Mouse (Mus musculus) heart, adult 8-10 months (tissue): ENCODE measurements around the gene Smap2. TPM values are rescaled to one million over a fixed set of nuclear protein-coding genes. Genes with fewer than 3 reads are reported as not detected.

Experiments used
- microRNA-seq: library from miRNA; unstranded; fragments of <30 nt; microRNA quantifications from one replicate; pipeline ENCODE4 v1.2.0, GENCODE M21; 2022
- total RNA-seq, 4 experiments: library from RNA; stranded (reverse); gene quantifications; 2 replicates each; pipeline ENCODE4 v1.2.4; 2022

Smap2 gene
- total RNA-seq, 4 experiments from 2014 or later: 39.1 to 57.5 (median 49.1) TPM

Small RNA genes within 50 kb of the gene (microRNA-seq; reads per million reads assigned to microRNA genes)
- not detected for gene Mir7015

Other genes with a start within 250 kb of the Smap2 start
- 10 to 100 TPM; 52.4 to 55.1 (median 54.4) TPM for gene Nfyc, start 185.7 kb downstream of the Smap2 start, total RNA-seq
- gene Rims3, start 162.4 kb downstream of the Smap2 start, total RNA-seq: under 1 TPM in 3 of 4 experiments, not detected in 1; 0.06 to 0.14 (median 0.08) TPM
- gene Exo5, start 92.2 kb downstream of the Smap2 start, total RNA-seq: 1 to 10 TPM; 2.6 to 3.4 (median 2.9) TPM
- 1 to 10 TPM in 2 of 4 experiments, under 1 TPM in 2; 0.69 to 1.7 (median 1.2) TPM for gene Zfp69, start 65.5 kb downstream of the Smap2 start, total RNA-seq
- gene Col9a2, start 22.1 kb upstream of the Smap2 start, total RNA-seq: not detected
- 10 to 100 TPM; 21.7 to 28.5 (median 24.3) TPM for gene Zmpste24, start 81.0 kb upstream of the Smap2 start, total RNA-seq
- not detected for gene Tmco2, start 92.0 kb upstream of the Smap2 start, total RNA-seq
- gene Rlf, start 197.8 kb upstream of the Smap2 start, total RNA-seq: 1 to 10 TPM; 9.0 to 9.7 (median 9.5) TPM